Mouse (Mus musculus): ENCODE measurements around the gene Scamp5.

DNA sequence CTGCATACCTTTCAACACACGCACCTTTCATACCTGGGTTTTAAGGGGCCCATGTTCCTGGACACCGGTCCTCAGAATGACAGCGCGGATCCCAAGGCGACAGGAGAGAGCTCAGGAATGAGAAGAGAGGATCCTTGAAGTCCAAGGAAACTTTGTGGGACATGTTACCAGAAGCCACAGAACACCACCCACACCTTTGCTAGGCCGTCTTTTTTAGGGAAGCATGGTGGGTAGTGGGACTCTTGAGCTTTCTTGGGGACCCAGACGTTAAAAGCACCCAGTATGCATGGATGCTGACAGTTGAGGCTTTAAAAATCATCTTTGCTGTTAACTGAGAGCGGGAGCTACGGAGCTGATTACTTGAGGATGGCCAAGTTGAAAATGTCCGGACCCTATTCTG lies 37.0 kb upstream of the Scamp5 start:
- no peak for TF ChIP-seq CTCF (IDR thresholded peaks at IDR 0.05; ENCODE audit: low read depth)
- TF ChIP-seq EP300 (optimal IDR thresholded peaks at IDR 0.05): no peak
